Mouse (Mus musculus): ENCODE results near the gene Atp1a1. TPM values are rescaled to one million over a fixed set of nuclear protein-coding genes. Genes with fewer than 3 reads are reported as not detected.
A peak's percentile ranks its signal among the peaks of the same experiment; 100 is the strongest.

Gene Atp1a1
- total RNA-seq, 2 experiments from 2014 or later, result 773 to 866 TPM

GRCm38 (mm10) chr3:101562510-101563209, 41.8 kb downstream of the Atp1a1 start:
- intact Hi-C loops (cut with DNase I), result no loop called here
- DNase-seq, result no peak

- DNase-seq, result no peak
- intact Hi-C loops (cut with DNase I), result no loop called here
These were observed 42.5 kb downstream of the Atp1a1 start for GRCm38 (mm10) chr3:101561948-101562347.

DNA sequence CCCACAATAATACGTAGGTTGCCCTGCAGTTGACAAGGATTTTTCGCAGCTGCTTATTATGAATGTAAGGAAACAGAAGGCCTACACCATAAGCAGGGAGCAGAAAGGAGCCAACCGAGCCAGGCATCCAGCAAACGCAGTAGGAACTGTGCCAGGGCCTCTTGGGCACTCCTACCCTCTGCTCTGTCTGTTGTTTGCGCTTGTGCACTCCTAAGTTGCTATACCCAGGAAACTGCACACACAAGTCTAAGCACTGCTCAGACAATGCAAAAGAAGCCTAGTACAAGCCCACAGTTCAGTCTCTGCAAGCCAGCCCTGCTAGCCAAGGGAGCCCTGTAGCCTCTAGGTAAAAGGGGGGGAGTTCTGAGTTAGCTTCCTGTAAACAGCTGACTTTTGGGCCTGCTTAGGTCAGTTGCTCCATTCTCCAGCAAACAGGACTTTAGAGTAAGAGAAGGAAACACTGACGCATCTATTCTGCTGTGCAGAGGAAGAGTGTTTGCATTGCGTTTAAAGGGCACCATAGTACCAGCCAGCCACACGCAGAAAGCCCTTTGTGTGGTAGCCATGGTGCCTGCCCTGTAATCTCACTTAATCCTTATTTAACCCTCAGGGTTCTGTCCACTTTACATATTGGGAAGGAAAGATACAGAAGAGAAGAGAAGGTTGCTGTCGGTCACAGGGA, 43.5 kb downstream of the Atp1a1 start:
- intact Hi-C loops (cut with DNase I), result no loop called here
- DNase-seq, result no peak

- intact Hi-C loops (cut with DNase I), result no loop called here
- no peak for DNase-seq
These were observed 47.8 kb downstream of the Atp1a1 start for GRCm38 (mm10) chr3:101556712-101557111.

DNA sequence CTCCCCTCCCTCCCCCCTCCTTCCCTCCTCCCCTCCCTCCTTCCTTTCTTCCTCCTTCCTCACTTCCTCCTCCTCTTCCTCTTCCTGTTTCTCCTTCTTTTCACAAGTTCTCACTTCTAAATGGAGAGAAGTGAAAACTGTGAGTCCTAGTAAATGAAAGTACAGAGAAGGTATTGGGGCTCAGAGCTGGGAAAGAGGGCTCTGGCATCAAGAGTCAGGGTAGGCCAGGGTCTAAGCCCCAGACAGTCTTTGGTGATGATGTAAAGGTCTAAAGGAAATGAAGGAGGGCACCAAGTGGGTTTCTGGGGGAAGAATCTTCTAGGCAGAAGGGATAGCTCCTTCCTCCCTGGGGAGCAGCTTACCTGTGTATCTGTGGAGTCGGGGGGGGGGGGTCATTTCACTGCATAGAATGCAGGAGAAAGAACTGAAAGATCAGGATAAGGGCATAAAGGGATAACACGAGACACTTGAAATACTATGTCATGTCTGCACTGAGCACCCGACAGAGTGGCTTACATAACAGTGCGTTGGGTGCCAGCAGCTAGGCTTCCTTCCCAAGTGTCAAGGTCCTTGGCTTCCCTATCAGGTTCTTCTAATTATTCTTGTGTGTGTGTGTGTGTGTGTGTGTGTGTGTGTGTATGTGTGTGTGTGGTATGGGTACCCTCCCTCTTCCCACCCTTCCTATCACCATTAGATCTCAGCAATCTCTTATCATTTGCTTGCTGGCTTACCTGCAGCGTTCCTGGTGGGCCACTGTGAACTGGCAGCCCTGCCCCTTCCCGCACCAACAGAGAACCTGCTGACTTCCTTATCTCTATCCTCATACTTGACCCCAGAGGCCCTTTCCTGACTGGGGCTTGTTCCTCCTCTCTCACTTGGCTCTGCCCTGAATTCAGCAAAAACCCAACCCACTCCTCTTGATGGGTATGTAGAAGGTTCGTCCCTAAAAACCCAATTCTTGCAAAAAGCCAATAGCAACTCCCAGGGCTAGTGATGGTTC, 51.6 kb downstream of the Atp1a1 start:
- peak; percentile 36 to 45 for DNase-seq
- intact Hi-C loops (cut with DNase I), result loop anchor here (5.0 kb wide), 2 partner anchors 46 to 49 kb away; partner anchors contain the start of gene Atp1a1

- DNase-seq, result peak; percentile 74 to 78
- intact Hi-C loops (cut with DNase I), result loop anchor here (5.0 kb wide), 2 partner anchors 44 to 51 kb away; partner anchors contain the start of gene Atp1a1
These were observed 52.8 kb downstream of the Atp1a1 start for GRCm38 (mm10) chr3:101551457-101552230.

DNA sequence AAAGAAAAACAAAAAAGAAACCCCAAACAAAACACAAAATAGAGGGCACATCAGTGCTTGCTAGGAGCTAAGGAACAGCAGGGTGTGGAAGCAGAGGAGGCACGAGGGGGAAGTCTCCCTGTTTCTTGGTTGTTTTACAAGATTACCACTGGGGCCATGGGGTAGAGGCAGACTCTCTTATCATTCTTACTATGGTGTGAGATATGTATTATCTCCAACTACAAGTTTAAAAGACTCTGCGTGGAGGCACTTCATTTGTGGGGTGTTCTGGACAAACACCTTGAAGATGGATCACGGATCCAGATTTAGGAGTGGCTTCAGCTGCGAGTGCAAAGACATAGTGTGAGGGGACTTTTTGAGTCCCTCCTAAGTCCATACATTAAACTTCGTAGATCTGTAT, 54.7 kb downstream of the Atp1a1 start:
- intact Hi-C loops (cut with DNase I), result loop anchor here (5.0 kb wide), 2 partner anchors 42 to 53 kb away; partner anchors contain the start of gene Atp1a1
- no peak for DNase-seq

GRCm38 (mm10) chr3:101544116-101544515, 60.4 kb downstream of the Atp1a1 start:
- intact Hi-C loops (cut with DNase I), result no loop called here
- DNase-seq, result peak; percentile 12 to 13

GRCm38 (mm10) chr3:101541571-101541970, 62.9 kb downstream of the Atp1a1 start:
- DNase-seq, result no peak
- intact Hi-C loops (cut with DNase I), result no loop called here

GRCm38 (mm10) chr3:101540568-101540967, 63.9 kb downstream of the Atp1a1 start:
- intact Hi-C loops (cut with DNase I), result no loop called here
- no peak for DNase-seq

GRCm38 (mm10) chr3:101536322-101536721, 68.2 kb downstream of the Atp1a1 start:
- intact Hi-C loops (cut with DNase I), result no loop called here
- DNase-seq, result peak in 1 of 2 experiments; percentile 34

DNA sequence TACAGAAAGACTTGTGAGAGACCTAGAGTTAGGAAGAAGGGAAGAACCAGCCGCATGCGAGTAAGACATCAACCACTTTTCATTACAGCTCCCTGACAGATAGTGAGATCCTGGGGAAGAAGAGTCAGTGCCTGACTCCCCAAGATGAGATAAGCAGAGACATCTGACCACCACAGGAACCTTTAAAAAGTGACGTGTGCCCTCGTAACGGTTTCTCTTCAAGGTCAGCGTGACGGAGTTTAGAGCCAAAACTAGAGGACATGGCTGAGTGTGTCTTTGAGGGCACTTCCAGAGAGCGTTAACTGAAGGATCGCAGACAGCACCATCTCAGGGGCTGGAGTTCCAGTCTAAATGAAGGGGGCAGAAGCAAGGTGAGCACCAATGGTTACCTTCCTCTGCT, 70.2 kb downstream of the Atp1a1 start:
- no peak for DNase-seq
- intact Hi-C loops (cut with DNase I), result no loop called here

GRCm38 (mm10) chr3:101533373-101533772, 71.1 kb downstream of the Atp1a1 start:
- DNase-seq, result peak in 1 of 2 experiments; percentile 31
- intact Hi-C loops (cut with DNase I), result no loop called here

DNA sequence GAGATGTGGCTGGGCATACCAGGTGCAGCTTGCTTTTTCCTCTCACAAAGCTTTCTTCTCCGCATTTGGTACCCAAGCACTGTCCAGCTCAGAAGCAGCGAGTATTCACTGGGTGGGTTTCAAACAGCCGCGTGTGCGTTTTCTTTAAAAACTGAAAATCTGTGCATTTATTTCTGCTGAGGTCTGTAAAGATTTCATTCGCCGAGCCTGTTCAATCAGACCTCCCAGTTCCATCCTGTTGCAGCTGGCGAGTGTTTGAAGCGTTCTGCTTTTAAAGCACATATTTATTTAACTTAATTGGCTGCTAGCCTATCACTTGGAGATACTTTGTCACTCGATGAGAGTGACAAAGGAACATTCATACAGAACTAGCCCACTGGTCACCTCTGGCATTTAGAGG, 73.6 kb downstream of the Atp1a1 start:
- DNase-seq, result no peak
- intact Hi-C loops (cut with DNase I), result no loop called here

GRCm38 (mm10) chr3:101528900-101529594, 75.4 kb downstream of the Atp1a1 start:
- peak; percentile 11 to 32 for DNase-seq
- intact Hi-C loops (cut with DNase I), result no loop called here

GRCm38 (mm10) chr3:101528157-101528899, 76.2 kb downstream of the Atp1a1 start:
- peak; percentile 14 to 25 for DNase-seq
- intact Hi-C loops (cut with DNase I), result no loop called here

- no peak for DNase-seq
- intact Hi-C loops (cut with DNase I), result no loop called here
These were observed 77.9 kb downstream of the Atp1a1 start for GRCm38 (mm10) chr3:101526603-101527002.

Measured in heart, postnatal 14 days (tissue).